Mouse (Mus musculus): ENCODE results near the gene Tenm4.

Tenm4 gene

GRCm38 (mm10) chr7:96352671-96353070, 181.6 kb downstream of the Tenm4 start:
- no peak for DNase-seq

- no peak for DNase-seq
Observed at GRCm38 (mm10) chr7:96356285-96356811, 185.3 kb downstream of the Tenm4 start.

- peak; percentile 73 to 76 for DNase-seq
Observed at GRCm38 (mm10) chr7:96357550-96357949, 186.5 kb downstream of the Tenm4 start.

- no peak for DNase-seq
Observed at GRCm38 (mm10) chr7:96363311-96363710, 192.3 kb downstream of the Tenm4 start.

DNA sequence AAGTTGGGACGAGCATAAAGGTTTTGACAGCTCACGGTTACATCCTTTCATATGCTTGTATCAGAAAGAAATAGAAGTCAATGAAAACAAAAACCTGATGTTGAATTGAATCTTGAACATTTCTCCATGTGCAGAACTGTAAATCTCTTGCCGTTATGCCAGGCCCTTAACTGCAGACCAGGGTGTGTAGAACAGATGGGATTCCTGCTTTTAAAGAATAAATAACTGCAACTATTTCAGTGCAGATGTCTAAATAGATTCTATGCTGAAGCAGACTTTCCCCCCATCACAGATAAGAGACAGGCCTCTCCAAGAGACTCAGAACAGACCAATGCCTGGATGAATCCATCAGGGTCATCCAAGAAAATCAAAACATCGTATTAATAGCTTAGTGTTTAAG, 198.9 kb downstream of the Tenm4 start:
- no peak for DNase-seq

DNA sequence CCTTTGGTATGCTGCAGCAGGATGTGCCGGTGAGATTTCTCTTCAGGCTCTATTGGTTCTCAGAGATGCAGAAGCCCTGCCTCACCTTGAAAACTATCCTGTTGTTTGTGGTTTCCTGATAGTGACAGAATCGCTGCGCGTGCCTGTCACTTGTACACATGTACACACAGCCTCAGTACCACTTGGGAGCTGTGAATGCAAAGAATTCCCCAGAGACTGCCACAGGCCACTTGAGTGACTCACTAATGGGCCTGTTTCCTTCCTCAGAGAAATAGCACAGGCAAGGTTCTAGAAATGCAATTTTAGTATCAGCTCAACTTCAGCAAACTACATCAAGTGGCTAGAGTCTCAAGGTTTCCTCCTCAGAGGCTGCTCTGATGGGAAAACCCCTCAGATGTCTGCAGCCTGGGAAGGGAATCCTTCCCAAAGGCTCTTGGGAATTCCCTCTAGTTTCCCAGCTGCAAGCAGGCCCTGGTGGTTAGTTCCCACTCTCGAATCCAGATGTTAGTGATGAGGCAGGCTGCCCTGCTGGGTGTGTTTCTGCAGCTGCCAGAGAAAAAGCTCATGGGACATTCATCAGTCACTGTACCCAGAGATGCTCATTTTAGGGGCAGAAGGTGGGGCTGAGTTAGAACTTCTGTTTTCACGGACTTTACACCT, 203.1 kb downstream of the Tenm4 start:
- DNase-seq = no peak

GRCm38 (mm10) chr7:96375507-96375906, 204.5 kb downstream of the Tenm4 start:
- no peak for DNase-seq

DNA sequence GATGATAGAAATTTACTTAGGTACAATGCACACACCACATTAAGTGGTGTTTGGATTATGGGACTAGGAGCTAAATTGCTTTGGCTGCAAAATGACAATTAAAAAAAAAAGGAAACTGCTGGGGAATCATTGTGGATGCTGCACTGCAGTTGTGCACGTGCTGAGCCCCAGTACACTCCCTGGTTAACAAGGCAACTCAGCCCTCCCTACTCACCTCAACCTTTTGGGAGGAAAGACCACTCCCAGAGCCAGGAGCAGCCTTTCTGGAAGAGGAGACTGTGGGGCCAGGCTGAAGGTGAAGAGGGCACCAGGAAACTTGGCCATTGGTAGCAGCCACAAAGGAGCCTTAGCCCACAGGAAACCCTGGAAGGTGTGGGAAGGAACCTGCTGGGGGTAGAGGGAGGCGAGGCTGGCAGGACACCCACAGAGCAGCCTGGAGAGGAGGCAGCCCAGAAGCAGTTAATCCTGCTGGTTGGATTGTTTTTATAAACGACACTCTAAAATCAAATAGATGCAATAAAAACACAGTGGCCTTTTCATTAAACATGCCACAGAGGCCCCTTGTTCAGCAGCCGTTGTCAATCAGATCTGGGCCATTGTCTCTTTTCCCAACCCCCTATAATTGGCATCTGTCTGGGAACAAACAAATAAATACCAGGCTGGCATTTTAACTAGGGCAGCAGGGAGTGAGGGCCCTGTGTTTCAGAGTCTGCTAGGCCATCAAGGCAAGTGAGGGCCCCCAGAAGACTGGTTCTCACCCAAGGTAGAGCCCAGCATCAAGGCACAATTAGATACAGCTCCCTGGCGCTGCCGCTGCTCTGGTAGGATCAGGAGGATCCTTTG, 212.9 kb downstream of the Tenm4 start:
- DNase-seq = no peak

DNA sequence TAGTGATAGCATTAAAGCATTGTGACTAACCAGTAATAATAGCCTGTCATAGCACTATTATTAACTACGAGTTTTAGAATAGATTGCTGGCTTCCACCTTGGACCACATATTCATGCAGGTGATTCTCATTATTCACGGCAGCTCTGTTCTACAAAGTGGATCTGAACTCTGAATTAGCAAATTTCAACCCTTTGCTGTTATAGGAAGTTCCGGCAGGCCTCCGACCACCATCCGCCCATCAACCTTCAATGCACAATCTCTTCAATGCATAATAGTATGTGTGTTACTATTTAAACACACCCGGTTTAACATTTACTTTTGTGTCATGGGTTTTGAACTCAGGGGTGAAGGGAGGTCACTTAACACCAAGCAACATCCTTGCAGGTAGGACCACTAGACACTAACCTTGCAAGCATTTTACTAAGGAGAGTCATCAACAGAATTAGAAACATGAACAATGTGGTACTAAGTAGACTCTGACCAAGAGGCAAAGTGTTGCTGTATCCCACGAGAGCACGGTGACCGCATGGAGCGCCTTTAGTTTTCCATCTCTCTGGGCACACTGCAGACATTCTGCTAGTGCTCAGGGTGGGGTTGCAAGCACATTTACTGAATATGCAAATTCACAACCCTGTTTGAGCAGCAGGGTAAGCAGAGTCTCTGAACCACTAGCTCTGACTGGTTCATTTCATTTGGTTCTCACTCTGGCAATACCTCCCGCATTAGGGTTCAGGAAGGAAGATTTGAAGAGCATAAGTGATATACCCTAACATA, 213.9 kb downstream of the Tenm4 start:
- DNase-seq = no peak

- DNase-seq = no peak
Observed at GRCm38 (mm10) chr7:96385850-96386249, 214.8 kb downstream of the Tenm4 start.

DNA sequence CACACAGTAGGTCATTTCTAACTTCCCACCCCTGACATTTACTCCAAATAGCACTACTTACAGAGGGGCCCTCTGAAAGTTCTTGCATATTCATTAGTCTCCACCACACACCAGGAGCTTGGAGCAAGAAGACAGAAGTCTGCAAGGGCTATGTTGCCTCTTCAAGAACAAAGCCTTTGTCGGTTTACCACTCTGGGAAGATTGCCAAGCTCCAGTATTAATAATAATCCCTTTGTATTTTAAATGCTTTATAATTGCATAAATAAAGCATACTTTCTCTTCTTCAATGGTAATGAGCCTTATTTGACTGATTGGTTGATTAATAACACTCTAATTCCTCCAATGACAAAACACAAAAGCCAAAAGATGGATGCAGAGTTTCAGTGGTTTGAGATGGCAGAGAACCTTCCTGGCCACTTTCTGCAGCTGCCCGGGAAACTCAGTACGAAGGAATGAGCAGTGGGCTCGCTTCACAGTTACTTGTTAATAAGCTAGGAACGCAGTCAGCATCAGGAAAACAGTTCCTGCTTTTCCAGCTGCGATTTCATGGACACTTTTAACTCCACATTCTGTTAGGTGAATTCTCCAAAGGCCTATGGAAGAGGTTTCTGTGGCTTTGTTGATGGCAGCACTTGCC, 219.1 kb downstream of the Tenm4 start:
- no peak for DNase-seq

GRCm38 (mm10) chr7:96390894-96391293, 219.8 kb downstream of the Tenm4 start:
- no peak for DNase-seq

DNA sequence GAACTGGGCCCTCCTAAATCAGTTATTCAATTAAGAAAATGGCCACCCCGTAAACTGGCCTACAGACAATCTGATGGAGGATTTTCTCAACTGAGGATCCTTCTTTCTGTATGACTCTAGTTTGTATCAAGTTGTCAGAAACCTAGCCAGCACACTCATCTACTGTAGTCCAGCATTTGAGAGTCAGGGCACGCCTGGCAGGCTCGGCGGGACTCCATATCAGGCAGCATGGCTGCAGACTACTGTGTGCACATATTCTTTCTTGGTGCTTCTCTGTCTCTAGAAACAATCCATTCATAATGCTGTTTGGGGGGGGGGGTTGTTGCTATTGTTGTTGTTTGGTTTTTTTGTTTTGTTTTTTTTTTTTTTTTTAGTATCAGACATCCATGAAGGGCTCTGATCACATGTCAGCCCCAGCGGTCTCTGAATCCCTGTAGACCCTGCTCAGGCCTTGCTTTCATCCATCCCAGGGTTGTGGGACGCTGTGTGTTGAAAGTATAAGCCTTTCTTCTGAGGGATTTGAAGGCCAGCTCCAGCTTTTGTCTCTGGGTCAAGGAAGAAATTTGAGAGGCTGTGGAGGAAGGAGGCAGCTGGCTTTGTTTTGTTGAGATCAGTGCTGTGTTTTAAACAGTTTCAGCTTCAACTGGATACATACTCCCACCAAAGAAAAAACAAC, 220.9 kb downstream of the Tenm4 start:
- DNase-seq = no peak

- no peak for DNase-seq
Observed at GRCm38 (mm10) chr7:96392600-96392999, 221.6 kb downstream of the Tenm4 start.

DNA sequence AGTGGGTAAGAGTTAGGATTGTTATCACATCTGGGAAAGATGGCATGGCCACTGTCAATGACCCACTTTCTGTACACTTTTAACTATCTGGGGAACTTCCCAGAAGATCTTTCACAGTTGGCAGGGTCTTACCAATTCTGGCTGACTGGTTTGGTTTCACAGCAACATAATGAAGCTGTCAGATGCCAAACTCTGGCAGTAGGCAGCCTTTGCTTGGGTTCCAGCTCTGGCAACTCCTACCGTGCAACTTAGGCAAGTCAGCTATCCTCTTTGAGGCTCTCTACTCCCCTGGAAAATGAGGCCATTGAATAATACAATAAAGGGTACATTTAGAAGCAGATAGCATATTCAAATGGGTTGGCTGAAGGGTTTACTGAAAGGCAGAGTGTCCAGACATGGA, 226.9 kb downstream of the Tenm4 start:
- DNase-seq = peak; percentile 30 to 39

- DNase-seq = peak; percentile 35 to 44
Observed at GRCm38 (mm10) chr7:96400411-96400810, 229.4 kb downstream of the Tenm4 start.

DNA sequence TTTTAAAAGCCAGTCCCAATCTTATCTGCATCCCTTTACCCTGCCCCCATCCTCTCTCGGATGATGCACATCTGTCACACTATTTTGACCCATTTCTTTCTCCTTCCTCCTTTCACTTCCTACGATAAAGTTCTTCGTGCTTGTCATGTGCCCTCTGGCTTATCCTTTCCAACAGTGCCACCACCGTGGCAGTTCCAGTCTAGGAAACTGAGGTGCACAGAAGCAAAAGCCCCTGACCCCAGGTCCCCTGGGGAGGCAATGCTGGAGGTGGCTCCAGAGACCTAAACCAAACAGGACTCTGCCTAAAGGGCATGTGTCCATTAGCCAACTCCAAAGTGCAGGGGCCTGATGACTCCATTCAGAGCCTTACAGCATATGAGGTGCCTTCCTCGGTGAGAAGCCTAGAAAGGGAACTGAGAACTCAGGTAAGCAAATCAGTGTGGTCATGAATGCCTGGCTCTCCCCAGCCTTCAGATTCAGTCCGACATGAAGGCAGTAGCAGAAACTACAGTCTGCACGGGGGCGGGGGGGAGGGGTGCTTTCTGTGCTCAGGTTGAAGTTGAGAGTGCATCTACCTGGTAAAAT, 235.7 kb downstream of the Tenm4 start:
- DNase-seq = no peak

DNA sequence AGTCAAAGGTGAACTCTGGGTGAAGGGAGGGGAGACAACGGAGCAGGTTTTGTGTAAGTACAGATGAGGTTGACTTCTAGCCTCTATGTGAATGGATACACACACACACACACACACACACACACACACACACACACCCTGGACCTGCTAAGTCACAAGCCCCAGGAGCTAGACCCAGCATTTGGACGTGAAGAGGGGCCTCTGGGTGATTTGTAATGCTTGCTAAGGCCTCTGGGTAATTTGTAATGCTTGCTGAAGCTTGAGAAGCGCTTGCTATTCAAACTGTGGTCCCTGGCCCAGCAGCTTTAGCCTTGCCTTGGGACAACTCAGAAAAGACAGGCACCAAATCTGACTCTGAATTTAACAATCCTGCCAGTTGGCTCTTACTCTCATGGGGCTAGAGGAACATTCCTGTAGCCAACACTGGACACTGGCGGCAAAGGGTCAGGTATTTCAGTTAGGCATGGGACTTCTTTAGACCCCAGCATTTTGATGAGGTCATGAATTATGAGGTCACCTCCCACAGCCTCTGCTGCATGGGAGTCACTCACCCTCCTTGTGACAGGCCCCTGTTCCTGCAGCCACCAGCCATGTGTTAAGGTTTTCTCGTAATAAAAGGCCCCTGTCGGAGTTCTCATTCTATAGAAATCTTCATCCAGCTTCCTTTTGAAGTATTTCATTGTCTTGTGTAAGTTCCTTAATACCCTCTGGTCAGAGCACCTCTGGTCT, 237.3 kb downstream of the Tenm4 start:
- no peak for DNase-seq

GRCm38 (mm10) chr7:96409323-96409880, 238.4 kb downstream of the Tenm4 start:
- DNase-seq = no peak

- no peak for DNase-seq
Observed at GRCm38 (mm10) chr7:96413822-96414221, 242.8 kb downstream of the Tenm4 start.

Measured in cerebellum, postnatal 14 days (tissue).